ENCODE assay signal across 8 mouse cellular contexts in the genomic region with DNA sequence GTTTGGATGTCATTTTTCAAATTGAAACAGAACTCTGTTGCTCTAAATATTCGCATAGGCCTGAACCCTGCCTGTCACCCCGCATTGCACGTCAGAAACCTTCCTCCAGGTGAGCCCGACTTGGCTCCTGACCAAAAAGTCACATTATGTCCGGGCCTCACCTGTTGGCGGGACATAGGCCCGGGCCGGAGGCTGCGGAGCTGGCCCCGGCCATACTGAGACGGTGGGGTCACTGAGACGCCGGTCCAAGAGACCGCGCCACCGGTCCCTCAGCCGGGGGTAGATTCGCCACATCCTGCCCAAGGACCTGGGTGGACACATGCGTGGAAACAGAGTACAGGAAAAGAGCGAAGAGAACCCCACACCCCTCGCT. TPM values are rescaled to one million over a fixed set of nuclear protein-coding genes. Genes with fewer than 3 reads are reported as not detected.
DNase-seq lines count a peak whose midpoint lies in the region; ATAC-seq and TF ChIP-seq lines count a peak whose summit lies in the region.

No protein-coding gene starts in this region.

- H3K4me2 ChIP-seq in embryonic facial prominence, embryonic 12.5 days (replicated peaks) = peak overlapping the region; percentile 92
- peak overlapping the region; percentile 75 for H3K4me2 ChIP-seq in neural tube, embryonic 14.5 days (ENCODE audit: low read depth, low read length)

- peak overlapping the region; percentile 96 for H3K4me3 ChIP-seq in left cerebral cortex, adult 2 months
- peak overlapping the region; percentile 77 for H3K4me3 ChIP-seq in embryonic facial prominence, embryonic 12.5 days
- H3K4me3 ChIP-seq in neural tube, embryonic 14.5 days (ENCODE audit: low read depth, low read length) = peak overlapping the region; percentile 85

- ATAC-seq in embryonic facial prominence, embryonic 12.5 days (ENCODE audit: insufficient number of reproducible peaks, insufficient read depth, low FRiP score, low TSS enrichment) = peak; percentile 30
- no peak; the same call in 1 of the 2 replicates for ATAC-seq in neural tube, embryonic 14.5 days (ENCODE audit: low read depth)

- H3K27me3 ChIP-seq in embryonic facial prominence, embryonic 12.5 days = no peaks in the 10 kb centered on the region
- H3K27me3 ChIP-seq in neural tube, embryonic 14.5 days (ENCODE audit: control insufficient read depth, insufficient read depth, low read length) = no peaks in the 10 kb centered on the region

- no peaks in the 10 kb centered on the region for H3K9me3 ChIP-seq in embryonic facial prominence, embryonic 12.5 days
- no peaks in the 10 kb centered on the region for H3K9me3 ChIP-seq in neural tube, embryonic 14.5 days (ENCODE audit: control insufficient read depth, low read length)

- H3K9ac ChIP-seq in embryonic facial prominence, embryonic 12.5 days = peak overlapping the region; percentile 75
- H3K9ac ChIP-seq in neural tube, embryonic 14.5 days (replicated peaks; ENCODE audit: low read depth, low read length) = peak overlapping the region; percentile 78

- no peaks in the 10 kb centered on the region for H3K36me3 ChIP-seq in embryonic facial prominence, embryonic 12.5 days
- H3K36me3 ChIP-seq in neural tube, embryonic 14.5 days (ENCODE audit: control insufficient read depth, insufficient read depth, low read length) = no peaks in the 10 kb centered on the region

- intact Hi-C loops in left cerebral cortex, adult 2 months (cut with DNase I) = loop anchor here (2.0 to 5.0 kb wide), 2 partner anchors 120 to 309 kb away; partner anchors contain the start of genes Alkbh5 and Rai1
- intact Hi-C loops in left cerebral cortex, postnatal 10 days (cut with DNase I) = loop anchor here (10.0 kb wide), 3 partner anchors 122 to 542 kb away; partner anchors contain the start of gene Rai1

- no peak for DNase-seq in left cerebral cortex, adult 2 months (ENCODE audit: extremely low spot score in 1 of 2, low spot score in 2 of 2)
- no peak for DNase-seq in left cerebral cortex, postnatal 10 days (ENCODE audit: extremely low spot score in 1 of 2, low spot score in 2 of 2)
- peak; percentile 25 for DNase-seq in large intestine, adult 2 months (ENCODE audit: low read depth, low spot score)
- DNase-seq in thymus, postnatal 10 days (ENCODE audit: low spot score in 2 of 2) = no peak
- DNase-seq in adrenal gland, postnatal 25 days = no peak
- DNase-seq in left cerebral cortex, adult 18-20 months (ENCODE audit: low spot score in 2 of 2) = no peak

- peaks cover 20% of the 10 kb centered on the region for H3K4me1 ChIP-seq in embryonic facial prominence, embryonic 12.5 days
- peaks cover 18% of the 10 kb centered on the region for H3K4me1 ChIP-seq in neural tube, embryonic 14.5 days (ENCODE audit: control insufficient read depth, insufficient read depth, low read length)

- peak overlapping the region; percentile 69 for H3K27ac ChIP-seq in left cerebral cortex, adult 2 months
- H3K27ac ChIP-seq in embryonic facial prominence, embryonic 12.5 days = 0 out of 2 replicates have a peak overlapping the region, but pooled peaks have one; percentile 47
- H3K27ac ChIP-seq in neural tube, embryonic 14.5 days (ENCODE audit: low read depth, low read length) = peak overlapping the region; percentile 70

- TF ChIP-seq CTCF in left cerebral cortex, adult 2 months (IDR thresholded peaks at IDR 0.05) = no peak

- WGBS in embryonic facial prominence, embryonic 12.5 days = 1% methylated on average over 21 of the region's 21 CpGs
- under 1% methylated on average over 21 of the region's 21 CpGs for WGBS in large intestine, adult 2 months
- WGBS in neural tube, embryonic 14.5 days = under 1% methylated on average over 21 of the region's 21 CpGs

RNA-seq across cellular contexts. Expression of gene Gid4, which starts 0.4 kb away (rescaled TPM):
- total RNA-seq in left cerebral cortex, adult 2 months (2021) = 10 to 100 TPM; 52.6 to 52.7 TPM
- 10 to 100 TPM; 40.9 to 42.2 TPM for total RNA-seq in left cerebral cortex, postnatal 10 days (2021)
- 28.0 and 28.9 TPM in 2 replicates for polyA plus RNA-seq in embryonic facial prominence, embryonic 12.5 days (2016; fragmentation: Nextera tagmentation; extraction: Ambion mirVana)
- 12.3 and 13.5 TPM in 2 replicates for polyA plus RNA-seq in large intestine, adult 2 months (2012; rRNA removed)
- polyA plus RNA-seq in neural tube, embryonic 14.5 days (2014; fragmentation: Nextera tagmentation; extraction: Ambion mirVana) = 26.6 and 27.6 TPM in 2 replicates
- total RNA-seq in adrenal gland, postnatal 25 days (2021) = 49.1 and 50.1 TPM in 2 replicates
- 10 to 100 TPM; 49.4 TPM for total RNA-seq in left cerebral cortex, adult 18-20 months (2021)

RNA-seq across cellular contexts. Expression of gene Atpaf2, which starts 1.7 kb away (rescaled TPM):
- total RNA-seq in left cerebral cortex, adult 2 months (2021) = 10 to 100 TPM; 24.6 to 32.7 TPM
- 10 to 100 TPM; 31.5 to 33.2 TPM for total RNA-seq in left cerebral cortex, postnatal 10 days (2021)
- polyA plus RNA-seq in embryonic facial prominence, embryonic 12.5 days (2016; fragmentation: Nextera tagmentation; extraction: Ambion mirVana) = 48.8 and 51.9 TPM in 2 replicates
- 34.4 and 45.2 TPM in 2 replicates for polyA plus RNA-seq in large intestine, adult 2 months (2012; rRNA removed)
- 44.1 and 45.8 TPM in 2 replicates for polyA plus RNA-seq in neural tube, embryonic 14.5 days (2014; fragmentation: Nextera tagmentation; extraction: Ambion mirVana)
- total RNA-seq in adrenal gland, postnatal 25 days (2021) = 49.6 and 59.5 TPM in 2 replicates
- total RNA-seq in left cerebral cortex, adult 18-20 months (2021) = 10 to 100 TPM; 26.9 to 32.1 TPM

RNA-seq across cellular contexts. Expression of gene Drg2, which starts 37.8 kb away (rescaled TPM):
- 10 to 100 TPM; 71.7 to 73.3 TPM for total RNA-seq in left cerebral cortex, adult 2 months (2021)
- 10 to 100 TPM; 69.9 to 70.2 TPM for total RNA-seq in left cerebral cortex, postnatal 10 days (2021)
- polyA plus RNA-seq in embryonic facial prominence, embryonic 12.5 days (2016; fragmentation: Nextera tagmentation; extraction: Ambion mirVana) = 118 and 122 TPM in 2 replicates
- polyA plus RNA-seq in large intestine, adult 2 months (2012; rRNA removed) = 49.5 and 58.3 TPM in 2 replicates
- 90.6 and 95.6 TPM in 2 replicates for polyA plus RNA-seq in neural tube, embryonic 14.5 days (2014; fragmentation: Nextera tagmentation; extraction: Ambion mirVana)
- 68.9 and 70.1 TPM in 2 replicates for total RNA-seq in adrenal gland, postnatal 25 days (2021)
- 10 to 100 TPM; 69.8 to 70.2 TPM for total RNA-seq in left cerebral cortex, adult 18-20 months (2021)

RNA-seq across cellular contexts. Expression of gene Myo15, which starts 52.6 kb away (rescaled TPM):
- total RNA-seq in left cerebral cortex, adult 2 months (2021) = under 1 TPM; 0.11 to 0.19 TPM
- under 1 TPM; 0.11 to 0.22 TPM for total RNA-seq in left cerebral cortex, postnatal 10 days (2021)
- 0.52 and 0.63 TPM in 2 replicates for polyA plus RNA-seq in embryonic facial prominence, embryonic 12.5 days (2016; fragmentation: Nextera tagmentation; extraction: Ambion mirVana)
- 0.04 TPM in 2 replicates for polyA plus RNA-seq in large intestine, adult 2 months (2012; rRNA removed)
- 0.19 and 0.36 TPM in 2 replicates for polyA plus RNA-seq in neural tube, embryonic 14.5 days (2014; fragmentation: Nextera tagmentation; extraction: Ambion mirVana)
- 0.24 TPM in 2 replicates for total RNA-seq in adrenal gland, postnatal 25 days (2021)
- total RNA-seq in left cerebral cortex, adult 18-20 months (2021) = under 1 TPM; 0.05 to 0.12 TPM
